In the genomic region with DNA sequence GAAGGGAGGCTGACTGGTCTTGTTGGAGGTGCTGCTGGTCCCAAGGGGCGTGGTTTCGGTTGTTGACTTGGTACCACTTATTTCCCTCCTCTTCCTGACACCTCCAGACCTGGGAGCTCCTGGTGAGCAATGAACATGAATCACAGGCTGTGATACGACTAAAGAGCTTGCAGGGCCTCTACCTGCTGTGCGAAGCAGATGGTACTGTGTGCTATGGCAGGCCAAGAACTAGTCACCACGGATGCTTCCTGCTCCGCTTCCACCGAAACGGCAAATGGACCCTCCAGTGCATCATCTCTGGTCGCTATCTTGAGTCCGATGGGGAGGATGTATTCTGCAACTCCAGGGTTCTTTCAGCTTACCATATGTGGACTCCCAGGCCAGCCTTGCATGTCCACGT, we compare ENCODE assay signal across 17 mouse cellular contexts. TPM values are rescaled to one million over a fixed set of nuclear protein-coding genes. Genes with fewer than 3 reads are reported as not detected.
DNase-seq lines count a peak whose midpoint lies in the region.
"Had no signal": no experiment of that assay in that cellular context is flagged by ENCODE, and none has a peak within 500 bp of the region (broad histone marks: within the 10 kb centered on the region; RNA-seq: fewer than 3 reads in every experiment).

No protein-coding gene starts in this region.

- peak; percentile 66 for DNase-seq in cerebellum, adult 11-12 months
- DNase-seq in cerebellum, adult 11 months, result no peak
- peak; percentile 52 to 58 for DNase-seq in cerebellum, adult 18-20 months
- peak; percentile 61 for DNase-seq in cerebellum, adult 9-11 months
- no peak for DNase-seq in adrenal gland, adult (ENCODE audit: inconsistent age in 2 of 2, low spot score in 1 of 2)
- no peak for DNase-seq in layer of hippocampus, adult 8-10 months (ENCODE audit: low spot score in 2 of 2)
- DNase-seq in spleen, postnatal 36 days (ENCODE audit: low spot score in 2 of 2), result no peak
- DNase-seq: adrenal gland, adult 2 months; adrenal gland, postnatal 25 days; forebrain, postnatal 0 days; gastrocnemius, postnatal 36 days; heart, adult 18-20 months; heart, postnatal 14 days; kidney, adult 18-20 months had no signal

RNA-seq across cellular contexts. Expression of a gene that starts 1.7 kb away (rescaled TPM):
- total RNA-seq in layer of hippocampus, adult 8-10 months (2022), result 10 to 100 TPM; 16.3 to 20.5 (median 18.9) TPM

RNA-seq across cellular contexts. Expression of a gene that starts 2.3 kb away (rescaled TPM):
- not detected for total RNA-seq in layer of hippocampus, adult 8-10 months (2022)
- total RNA-seq: adrenal gland, adult 2 months; adrenal gland, postnatal 25 days; gastrocnemius, adult 8-10 months; gastrocnemius, postnatal 36 days; heart, adult 18-20 months; hematopoietic stem cell, adult 5-6 weeks; MEL had no signal

RNA-seq across cellular contexts. Expression of a gene that starts 6.5 kb away (rescaled TPM):
- total RNA-seq in layer of hippocampus, adult 8-10 months (2022), result 100 to 1,000 TPM; 233 to 249 (median 241) TPM

RNA-seq across cellular contexts. Expression of a gene that starts 19.3 kb away (rescaled TPM):
- total RNA-seq in layer of hippocampus, adult 8-10 months (2022), result not detected
- total RNA-seq: adrenal gland, adult 2 months; adrenal gland, postnatal 25 days; gastrocnemius, adult 8-10 months; gastrocnemius, postnatal 36 days; heart, adult 18-20 months; heart, postnatal 14 days; hematopoietic stem cell, adult 5-6 weeks; MEL had no signal

RNA-seq across cellular contexts. Expression of a gene that starts 32.1 kb away (rescaled TPM):
- total RNA-seq in layer of hippocampus, adult 8-10 months (2022), result 10 to 100 TPM; 20.6 to 27.7 (median 24.6) TPM

Comparison
In these comparisons a context has a peak if more than half of its experiments do, and no peak if none do; other contexts are left out.
1. DNase-seq: peak in cerebellum, adult 11-12 months (single experiment), cerebellum, adult 18-20 months (2 of 2) and cerebellum, adult 9-11 months (single experiment); none in cerebellum, adult 11 months (single experiment), adrenal gland, adult (0 of 2), layer of hippocampus, adult 8-10 months (0 of 2) and spleen, postnatal 36 days (0 of 2).